ENCODE assay signal across 9 mouse cellular contexts in the genomic region with DNA sequence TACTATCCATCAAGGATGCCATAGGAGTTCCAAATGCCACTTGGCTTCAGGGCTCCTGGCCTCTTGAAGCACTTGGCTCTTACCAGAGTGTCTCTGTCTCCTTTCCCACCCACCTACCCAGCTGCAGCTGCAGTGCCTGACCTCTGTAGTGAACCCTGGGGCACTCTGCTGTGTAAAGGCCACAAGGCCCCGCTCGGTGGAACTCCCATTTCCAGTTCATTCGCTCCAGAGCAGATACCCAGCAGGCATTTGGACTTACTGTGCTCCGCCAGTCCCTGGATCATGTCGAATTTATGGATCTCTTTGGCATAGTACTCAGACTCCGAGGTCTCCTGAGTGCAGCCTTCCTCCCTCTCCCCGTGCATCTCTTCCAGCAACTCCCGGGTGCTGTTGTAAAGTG. TPM values are rescaled to one million over a fixed set of nuclear protein-coding genes. Genes with fewer than 3 reads are reported as not detected.
DNase-seq lines count a peak whose midpoint lies in the region; ATAC-seq and TF ChIP-seq lines count a peak whose summit lies in the region.
"Had no signal": no experiment of that assay in that cellular context is flagged by ENCODE, and none has a peak within 500 bp of the region (broad histone marks: within the 10 kb centered on the region; RNA-seq: fewer than 3 reads in every experiment).

No protein-coding gene starts in this region.

- no peak for ATAC-seq in forebrain, postnatal 0 days
- no peak for ATAC-seq in liver, embryonic 12.5 days
- ATAC-seq in granulocyte monocyte progenitor cell, adult 5-6 weeks (replicated peaks; ENCODE audit: poor library complexity, severe bottlenecking), result no peak

- no peak overlapping the region for H3K9ac ChIP-seq in forebrain, postnatal 0 days
- no peak overlapping the region for H3K9ac ChIP-seq in liver, embryonic 12.5 days
- H3K9ac ChIP-seq: liver, embryonic 15.5 days had no signal

- peaks cover 28% of the 10 kb centered on the region for H3K4me1 ChIP-seq in heart, embryonic 10.5 days
- peaks cover 2% of the 10 kb centered on the region; the same call in 1 of the 2 replicates for H3K4me1 ChIP-seq in brown adipose tissue, adult 24 weeks (ENCODE audit: control insufficient read depth, insufficient read depth, insufficient read length, low read length)
- H3K4me1 ChIP-seq in forebrain, postnatal 0 days (ENCODE audit: insufficient read depth), result 0 out of 2 replicates have a peak, but pooled peaks cover 5% of the 10 kb centered on the region
- no peaks in the 10 kb centered on the region for H3K4me1 ChIP-seq in liver, embryonic 12.5 days

- no peak for TF ChIP-seq CTCF in forebrain, postnatal 0 days (IDR thresholded peaks at IDR 0.05; ENCODE audit: low read depth)

- H3K4me3 ChIP-seq in heart, embryonic 10.5 days, result peak overlapping the region; percentile 70
- H3K4me3 ChIP-seq in brown adipose tissue, adult 24 weeks (ENCODE audit: insufficient read depth, low read depth, low read length), result peak overlapping the region; percentile 86
- 0 out of 2 replicates have a peak overlapping the region, but pooled peaks have one; percentile 6 for H3K4me3 ChIP-seq in forebrain, postnatal 0 days (ENCODE audit: low read depth, low read length)
- H3K4me3 ChIP-seq in liver, embryonic 12.5 days, result peak overlapping the region; percentile 50

- peaks cover 14% of the 10 kb centered on the region; the same call in 1 of the 2 replicates for H3K27me3 ChIP-seq in heart, embryonic 10.5 days (ENCODE audit: insufficient read depth, poor library complexity, severe bottlenecking)
- no peaks in the 10 kb centered on the region for H3K27me3 ChIP-seq in forebrain, postnatal 0 days (ENCODE audit: insufficient read depth, low read length)
- H3K27me3 ChIP-seq in liver, embryonic 12.5 days (replicated peaks), result peaks cover 73% of the 10 kb centered on the region

- no peaks in the 10 kb centered on the region for H3K9me3 ChIP-seq in heart, embryonic 10.5 days
- H3K9me3 ChIP-seq in forebrain, postnatal 0 days (ENCODE audit: low read length), result no peaks in the 10 kb centered on the region
- no peaks in the 10 kb centered on the region for H3K9me3 ChIP-seq in liver, embryonic 12.5 days (replicated peaks)
- H3K9me3 ChIP-seq: liver, embryonic 15.5 days had no signal

- intact Hi-C loops in heart, postnatal 25 days (cut with DNase I), result loop anchor here (5.0 kb wide), 1 partner anchor 330 kb away; a partner anchor contains a TSS

- 0 out of 2 replicates have a peak, but pooled peaks cover 4% of the 10 kb centered on the region for H3K36me3 ChIP-seq in heart, embryonic 10.5 days
- H3K36me3 ChIP-seq in forebrain, postnatal 0 days (ENCODE audit: insufficient read depth), result no peaks in the 10 kb centered on the region
- H3K36me3 ChIP-seq in liver, embryonic 12.5 days, result no peaks in the 10 kb centered on the region
- H3K36me3 ChIP-seq: liver, embryonic 15.5 days had no signal

- WGBS in heart, embryonic 10.5 days, result 41% methylated on average over 8 of the region's 8 CpGs
- WGBS in forebrain, postnatal 0 days, result 39% methylated on average over 8 of the region's 8 CpGs
- WGBS in liver, embryonic 12.5 days (ENCODE audit: insufficient replicate concordance), result 50% methylated on average over 8 of the region's 8 CpGs

- H3K4me2 ChIP-seq in forebrain, postnatal 0 days (ENCODE audit: low read depth), result peak overlapping the region; percentile 99
- H3K4me2 ChIP-seq in liver, embryonic 12.5 days, result peak overlapping the region; percentile 71

- peak overlapping the region; percentile 92 for H3K27ac ChIP-seq in heart, embryonic 10.5 days
- no peak overlapping the region for H3K27ac ChIP-seq in brown adipose tissue, adult 24 weeks (replicated peaks; ENCODE audit: low read depth, low read length)
- H3K27ac ChIP-seq in forebrain, postnatal 0 days (ENCODE audit: low read depth, low read length), result no peak overlapping the region
- no peak overlapping the region for H3K27ac ChIP-seq in liver, embryonic 12.5 days
- H3K27ac ChIP-seq: liver, embryonic 15.5 days had no signal

- no peak for DNase-seq in heart, embryonic 10.5 days (ENCODE audit: low spot score)
- DNase-seq in heart, postnatal 25 days (ENCODE audit: low spot score), result no peak
- no peak for DNase-seq in forebrain, postnatal 0 days
- peak; percentile 6 for DNase-seq in yolk sac, embryonic 10.5 days (ENCODE audit: low spot score)
- no peak for DNase-seq in natural killer cell, adult 2 months (ENCODE audit: low spot score in 2 of 2)

RNA-seq across cellular contexts. Expression of a gene that starts 1.5 kb away (rescaled TPM):
- polyA plus RNA-seq in heart, embryonic 10.5 days (2016; fragmentation: Nextera tagmentation; extraction: Ambion mirVana), result 13.0 and 15.3 TPM in 2 replicates
- 10 to 100 TPM; 14.8 to 16.5 TPM for total RNA-seq in heart, postnatal 25 days (2021)
- polyA plus RNA-seq in brown adipose tissue, adult 24 weeks (2012; ENCODE audit: insufficient read depth, insufficient read length, missing spikeins), result 3.7 and 3.9 TPM in 2 replicates
- 6.5 and 7.3 TPM in 2 replicates for total RNA-seq in forebrain, postnatal 0 days (2014; rRNA removed)
- 5.3 and 6.8 TPM in 2 replicates for polyA plus RNA-seq in forebrain, postnatal 0 days (2015; fragmentation: Nextera tagmentation; extraction: Ambion mirVana)
- 6.1 and 9.9 TPM in 2 replicates for polyA plus RNA-seq in liver, embryonic 12.5 days (2016; fragmentation: Nextera tagmentation; extraction: Ambion mirVana)
- not detected in 2 replicates for total RNA-seq in granulocyte monocyte progenitor cell, adult 5-6 weeks (2014; fragmentation: Nextera tagmentation)
- 0.36 TPM in 1 of 2 replicates, not detected in the other for total RNA-seq in granulocyte monocyte progenitor cell, adult 5-6 weeks (2017)

RNA-seq across cellular contexts. Expression of a gene that starts 5.0 kb away (rescaled TPM):
- 104 and 114 TPM in 2 replicates for polyA plus RNA-seq in heart, embryonic 10.5 days (2016; fragmentation: Nextera tagmentation; extraction: Ambion mirVana)
- 10 to 100 TPM; 23.0 to 24.5 TPM for total RNA-seq in heart, postnatal 25 days (2021)
- polyA plus RNA-seq in brown adipose tissue, adult 24 weeks (2012; ENCODE audit: insufficient read depth, insufficient read length, missing spikeins), result 25.4 and 30.8 TPM in 2 replicates
- total RNA-seq in forebrain, postnatal 0 days (2014; rRNA removed), result 12.9 and 19.5 TPM in 2 replicates
- 33.9 and 35.3 TPM in 2 replicates for polyA plus RNA-seq in forebrain, postnatal 0 days (2015; fragmentation: Nextera tagmentation; extraction: Ambion mirVana)
- 12.3 and 12.9 TPM in 2 replicates for polyA plus RNA-seq in liver, embryonic 12.5 days (2016; fragmentation: Nextera tagmentation; extraction: Ambion mirVana)
- total RNA-seq in granulocyte monocyte progenitor cell, adult 5-6 weeks (2014; fragmentation: Nextera tagmentation), result not detected in 2 replicates
- total RNA-seq in granulocyte monocyte progenitor cell, adult 5-6 weeks (2017), result 1.0 TPM in 1 of 2 replicates, not detected in the other

Comparison
In these comparisons a context has a peak if more than half of its experiments do, and no peak if none do; other contexts are left out.
1. H3K4me3 ChIP-seq: peak in every context shown above with its lines; median percentile 86 in brown adipose tissue, adult 24 weeks; 70 in heart, embryonic 10.5 days; 50 in liver, embryonic 12.5 days; 6 in forebrain, postnatal 0 days.